Mouse (Mus musculus) liver, postnatal 0 days (tissue): ENCODE measurements around the gene Trpc7.

Source experiments
- CTCF ChIP-seq: sonication (generic); IDR thresholded peaks from 2 replicates; pipeline ENCODE4 v1.5.1; 2016; ENCODE audit warnings: antibody characterized with exemption, low read depth
- EP300 ChIP-seq: IDR thresholded peaks from 2 replicates; pipeline ENCODE4 v1.6.1; 2016; ENCODE audit warnings: antibody characterized with exemption, low read depth, mild to moderate bottlenecking

- TF ChIP-seq CTCF (no peak), EP300 (no peak)
These were observed 144.0 kb downstream of the Trpc7 start for GRCm38 (mm10) chr13:56751774-56752173.
